Mouse (Mus musculus) lung, postnatal 25 days (tissue): ENCODE measurements at regions not wholly inside any gene's neighbourhood (a gene's known extent, or its start where the extent isn't known, plus 50 kb on each side); places are given as distances from the start of the nearest gene placed in this dataset.

Source experiments
- DNase-seq: peaks from one replicate; pipeline ENCODE4 v3.0.0; 2022; ENCODE audit warnings: low spot score

GRCm38 (mm10) chr13:5778443-5779171, 82.7 kb upstream of the Klf6 start:
- no peak for DNase-seq

- DNase-seq: peak; percentile 63
These were observed 81.9 kb upstream of the Klf6 start for GRCm38 (mm10) chr13:5779410-5779809.

GRCm38 (mm10) chr13:5782540-5782939, 78.7 kb upstream of the Klf6 start:
- no peak for DNase-seq

GRCm38 (mm10) chr13:5787114-5787513, 74.2 kb upstream of the Klf6 start:
- DNase-seq: no peak

GRCm38 (mm10) chr13:5789302-5789701, 72.0 kb upstream of the Klf6 start:
- no peak for DNase-seq

- peak; percentile 75 for DNase-seq
These were observed 59.2 kb upstream of the Klf6 start for GRCm38 (mm10) chr13:5802079-5802478.

- DNase-seq: peak; percentile 50
These were observed 58.5 kb upstream of the Klf6 start for GRCm38 (mm10) chr13:5802826-5803225.

- peak; percentile 90 for DNase-seq
These were observed 57.5 kb upstream of the Klf6 start for GRCm38 (mm10) chr13:5803540-5804380.

GRCm38 (mm10) chr13:5804381-5804941, 56.8 kb upstream of the Klf6 start:
- DNase-seq: peak; percentile 37

GRCm38 (mm10) chr13:5808380-5808779, 52.9 kb upstream of the Klf6 start:
- DNase-seq: no peak
